Mouse (Mus musculus) embryonic facial prominence, embryonic 15.5 days (tissue): ENCODE measurements around the gene Tmem35b. TPM values are rescaled to one million over a fixed set of nuclear protein-coding genes. Genes with fewer than 3 reads are reported as not detected.

Experiments
- ATAC-seq: fragments of 200-750 bp; cut with Nextera tagmentation; 2 replicates; pipeline ENCODE4 v1.8.0; 2017; ENCODE audit warnings: low read depth, moderate TSS enrichment; ENCODE audit not compliant: insufficient number of reproducible peaks, low FRiP score, low TSS enrichment
- H3K27ac ChIP-seq: fragments of 300-500 bp; sonication (generic); replicated peaks from 2 replicates; pipeline ENCODE4 v1.5.1; 2015; ENCODE audit warnings: mild to moderate bottlenecking, inconsistent platforms
- H3K27me3 ChIP-seq: fragments of 300-500 bp; sonication (generic); 2 replicates; pipeline ENCODE4 v1.6.1; 2015; ENCODE audit warnings: inconsistent platforms
- H3K36me3 ChIP-seq: fragments of 300-500 bp; sonication (generic); 2 replicates; pipeline ENCODE4 v1.6.1; 2015; ENCODE audit warnings: mild to moderate bottlenecking, inconsistent platforms
- H3K4me1 ChIP-seq: fragments of 300-500 bp; sonication (generic); 2 replicates; pipeline ENCODE4 v1.6.1; 2015; ENCODE audit warnings: inconsistent platforms
- H3K4me2 ChIP-seq: fragments of 300-500 bp; sonication (generic); replicated peaks from 2 replicates; pipeline ENCODE4 v1.6.1; 2015; ENCODE audit warnings: mild to moderate bottlenecking, inconsistent platforms
- H3K4me3 ChIP-seq: fragments of 300-500 bp; sonication (generic); replicated peaks from 2 replicates; pipeline ENCODE4 v1.5.1; 2015; ENCODE audit warnings: mild to moderate bottlenecking, inconsistent platforms
- H3K9ac ChIP-seq: fragments of 300-500 bp; sonication (generic); 2 replicates; pipeline ENCODE4 v1.6.1; 2015; ENCODE audit warnings: inconsistent platforms
- H3K9me3 ChIP-seq: fragments of 300-500 bp; sonication (generic); replicated peaks from 2 replicates; pipeline ENCODE4 v1.6.1; 2016; ENCODE audit warnings: inconsistent platforms
- WGBS: fragments of 180-500 bp; shearing (Covaris S2); methylation state at CpG from one replicate; pipeline ENCODE4 v1.1.7; 2015; 5-methylcytosine and 5-hydroxymethylcytosine counted together
- polyA plus RNA-seq: library from polyadenylated mRNA; unstranded; fragments of >200 nt; fragmentation: Nextera tagmentation; extraction: Ambion mirVana; gene quantifications from 2 replicates; pipeline ENCODE4 v1.2.1, GENCODE M21; 2015

Tmem35b gene
- polyA plus RNA-seq, 1 experiment from 2014 or later: 18.1 TPM

DNA sequence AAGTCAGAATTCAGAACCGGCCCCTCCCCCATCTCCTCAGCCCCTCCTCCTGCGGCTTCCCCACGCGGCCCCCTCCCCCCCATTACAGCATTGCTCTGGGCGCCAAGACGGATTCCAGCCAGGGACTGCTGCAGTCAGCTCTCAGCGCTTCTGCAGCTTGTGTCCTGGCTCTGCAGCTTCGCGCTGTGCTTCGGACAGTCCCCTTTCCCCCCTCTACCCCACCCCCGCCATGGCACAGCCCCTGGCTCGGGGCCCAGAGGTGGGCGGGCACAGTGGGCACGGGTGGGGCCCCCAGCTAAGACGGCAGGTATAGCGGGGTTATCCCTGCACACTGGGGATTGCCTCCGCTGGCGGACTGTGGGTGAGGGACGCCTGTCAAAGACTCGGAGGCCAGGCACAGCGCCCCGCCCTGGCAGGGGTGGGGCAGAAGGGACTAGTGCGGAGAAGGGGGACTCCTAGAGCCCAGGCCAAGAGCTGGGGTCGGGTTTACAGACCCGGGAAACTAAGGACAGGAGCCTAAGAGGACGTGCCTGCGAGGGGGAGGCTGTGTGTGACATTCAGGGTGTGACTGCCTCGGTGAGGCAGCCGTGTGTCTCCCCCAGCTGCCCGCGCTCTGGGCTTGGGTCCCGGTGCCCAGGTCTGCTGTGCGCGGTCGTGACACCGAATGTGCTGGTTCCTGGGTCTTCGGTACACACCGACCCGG is 44.9 kb downstream of the Tmem35b start:
- Histone ChIP-seq H3K27me3 (peaks cover 70% of the 10 kb centered on the region), H3K4me2 (peak overlapping the region; percentile 97), H3K4me3 (peak overlapping the region; percentile 60), H3K4me1 (peaks cover 26% of the 10 kb centered on the region), H3K9me3 (no peaks in the 10 kb centered on the region), H3K36me3 (no peaks in the 10 kb centered on the region), H3K9ac (peak overlapping the region; percentile 15; the same call in 1 of the 2 replicates), H3K27ac (no peak overlapping the region)
- ATAC-seq: peak; percentile 62
- under 1% methylated on average over 39 of the region's 39 CpGs for WGBS

GRCm38 (mm10) chr4:127168914-127169345 is 45.4 kb downstream of the Tmem35b start, which contains the start of gene Dlgap3:
TSS of gene Dlgap3 (plus strand) at chr4:127169204.
- Histone ChIP-seq H3K36me3 (no peaks in the 10 kb centered on the region), H3K9ac (peak within 1 kb of the TSS; percentile 15), H3K4me2 (peak within 1 kb of the TSS; percentile 97), H3K9me3 (no peaks in the 10 kb centered on the region), H3K27me3 (peaks cover 66% of the 10 kb centered on the region), H3K4me1 (peaks cover 27% of the 10 kb centered on the region), H3K4me3 (peak within 1 kb of the TSS; percentile 60), H3K27ac (no peak within 1 kb of the TSS)
- peak; percentile 64 for ATAC-seq
- under 1% methylated on average over 45 of the region's 67 CpGs for WGBS

GRCm38 (mm10) chr4:127169346-127170221 is 46.1 kb downstream of the Tmem35b start:
- ATAC-seq: peak; percentile 15
- whole genome bisulfite sequencing: 2% methylated on average over 48 of the region's 51 CpGs
- Histone ChIP-seq H3K27me3 (peaks cover 64% of the 10 kb centered on the region), H3K4me3 (peak overlapping the region; percentile 60), H3K9ac (peak overlapping the region; percentile 15), H3K4me2 (peak overlapping the region; percentile 97), H3K4me1 (peaks cover 27% of the 10 kb centered on the region), H3K9me3 (no peaks in the 10 kb centered on the region), H3K36me3 (no peaks in the 10 kb centered on the region), H3K27ac (no peak overlapping the region)

GRCm38 (mm10) chr4:127170866-127171265 is 47.4 kb downstream of the Tmem35b start:
- Histone ChIP-seq H3K27me3 (peaks cover 64% of the 10 kb centered on the region), H3K27ac (no peak overlapping the region), H3K4me1 (peaks cover 27% of the 10 kb centered on the region)

DNA sequence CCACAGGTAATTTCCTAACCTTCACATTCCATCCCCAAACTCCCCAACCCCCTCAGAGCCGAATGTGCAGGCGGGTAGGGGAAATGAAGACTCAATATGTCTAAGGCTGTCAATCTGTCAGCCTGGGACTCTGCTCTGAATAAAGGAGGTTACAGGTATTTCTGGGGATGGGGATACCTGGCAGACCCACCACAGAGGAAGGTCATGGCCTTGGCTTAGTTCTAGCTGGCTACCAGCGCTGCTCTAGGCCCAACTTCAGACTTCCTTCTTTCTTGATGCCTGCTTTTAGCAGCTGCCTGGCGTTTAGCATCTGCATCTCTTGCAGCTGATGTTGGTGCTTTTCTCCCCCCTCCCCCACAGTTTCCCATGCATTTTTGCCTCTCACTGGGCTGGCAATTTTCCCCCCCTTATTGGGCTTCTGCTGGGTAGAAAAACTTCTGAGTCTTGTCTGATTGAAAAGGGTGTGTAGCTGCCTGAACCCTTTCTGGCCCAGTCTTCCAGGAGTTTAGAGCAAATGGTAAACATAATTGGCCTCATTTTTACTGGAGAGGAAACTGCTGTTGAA is 47.9 kb downstream of the Tmem35b start:
- H3K27ac ChIP-seq: no peak overlapping the region
- no peak for ATAC-seq
- H3K4me3 ChIP-seq: no peak overlapping the region
- peaks cover 27% of the 10 kb centered on the region for H3K4me1 ChIP-seq
- H3K4me2 ChIP-seq: no peak overlapping the region
- H3K9ac ChIP-seq: no peak overlapping the region
- H3K27me3 ChIP-seq: peaks cover 64% of the 10 kb centered on the region
- WGBS: 35% methylated on average over 4 of the region's 4 CpGs
- H3K9me3 ChIP-seq: no peaks in the 10 kb centered on the region
- H3K36me3 ChIP-seq: no peaks in the 10 kb centered on the region

More at GRCm38 (mm10) chr4:127170866-127171265, 47.4 kb downstream of the Tmem35b start:
- Histone ChIP-seq H3K9ac (no peak overlapping the region), H3K4me2 (no peak overlapping the region), H3K9me3 (no peaks in the 10 kb centered on the region), H3K36me3 (no peaks in the 10 kb centered on the region), H3K4me3 (no peak overlapping the region)
- ATAC-seq: no peak
- WGBS: 41% methylated on average over 5 of the region's 5 CpGs

DNA sequence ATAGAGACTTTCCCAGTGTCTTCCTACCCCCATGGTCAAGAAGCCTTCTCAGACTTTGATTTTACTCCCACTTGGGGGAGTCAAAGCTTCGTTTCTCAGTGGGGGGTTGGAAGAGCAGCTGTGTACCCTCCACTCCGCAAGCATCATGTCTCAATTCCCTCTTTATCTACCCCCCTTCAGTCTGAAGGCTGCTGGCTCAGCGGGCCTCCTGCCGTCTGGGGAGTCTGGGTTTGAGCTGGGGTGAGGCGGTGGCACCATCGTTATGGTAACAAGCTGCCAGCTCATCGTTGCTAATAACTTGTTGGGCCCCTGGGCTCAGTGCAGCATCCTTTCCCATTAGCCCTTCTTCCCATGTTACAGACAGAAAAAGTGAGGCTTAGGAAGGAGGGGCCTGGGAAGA is 48.6 kb downstream of the Tmem35b start:
- no peak for ATAC-seq
- Histone ChIP-seq H3K36me3 (no peaks in the 10 kb centered on the region), H3K27me3 (peaks cover 59% of the 10 kb centered on the region), H3K9me3 (no peaks in the 10 kb centered on the region), H3K27ac (no peak overlapping the region), H3K9ac (no peak overlapping the region), H3K4me2 (no peak overlapping the region), H3K4me3 (no peak overlapping the region), H3K4me1 (peaks cover 27% of the 10 kb centered on the region)
- 19% methylated on average over 7 of the region's 7 CpGs for whole genome bisulfite sequencing

GRCm38 (mm10) chr4:127172614-127173013 is 49.1 kb downstream of the Tmem35b start:
- ATAC-seq: no peak
- no peaks in the 10 kb centered on the region for H3K9me3 ChIP-seq
- peaks cover 26% of the 10 kb centered on the region for H3K4me1 ChIP-seq
- H3K27ac ChIP-seq: no peak overlapping the region
- peaks cover 54% of the 10 kb centered on the region for H3K27me3 ChIP-seq
- WGBS: 71% methylated on average over 4 of the region's 4 CpGs
- H3K4me2 ChIP-seq: no peak overlapping the region
- no peaks in the 10 kb centered on the region for H3K36me3 ChIP-seq
- H3K9ac ChIP-seq: no peak overlapping the region
- H3K4me3 ChIP-seq: no peak overlapping the region

- no peaks in the 10 kb centered on the region for H3K9me3 ChIP-seq
- H3K4me1 ChIP-seq: peaks cover 18% of the 10 kb centered on the region
- no peak overlapping the region for H3K4me3 ChIP-seq
- peaks cover 46% of the 10 kb centered on the region for H3K27me3 ChIP-seq
- no peaks in the 10 kb centered on the region for H3K36me3 ChIP-seq
- no peak overlapping the region for H3K9ac ChIP-seq
- H3K4me2 ChIP-seq: no peak overlapping the region
- 2% methylated on average over 8 of the region's 8 CpGs for WGBS
- H3K27ac ChIP-seq: no peak overlapping the region
- ATAC-seq: no peak
These were observed 50.0 kb downstream of the Tmem35b start for GRCm38 (mm10) chr4:127173461-127173860.

DNA sequence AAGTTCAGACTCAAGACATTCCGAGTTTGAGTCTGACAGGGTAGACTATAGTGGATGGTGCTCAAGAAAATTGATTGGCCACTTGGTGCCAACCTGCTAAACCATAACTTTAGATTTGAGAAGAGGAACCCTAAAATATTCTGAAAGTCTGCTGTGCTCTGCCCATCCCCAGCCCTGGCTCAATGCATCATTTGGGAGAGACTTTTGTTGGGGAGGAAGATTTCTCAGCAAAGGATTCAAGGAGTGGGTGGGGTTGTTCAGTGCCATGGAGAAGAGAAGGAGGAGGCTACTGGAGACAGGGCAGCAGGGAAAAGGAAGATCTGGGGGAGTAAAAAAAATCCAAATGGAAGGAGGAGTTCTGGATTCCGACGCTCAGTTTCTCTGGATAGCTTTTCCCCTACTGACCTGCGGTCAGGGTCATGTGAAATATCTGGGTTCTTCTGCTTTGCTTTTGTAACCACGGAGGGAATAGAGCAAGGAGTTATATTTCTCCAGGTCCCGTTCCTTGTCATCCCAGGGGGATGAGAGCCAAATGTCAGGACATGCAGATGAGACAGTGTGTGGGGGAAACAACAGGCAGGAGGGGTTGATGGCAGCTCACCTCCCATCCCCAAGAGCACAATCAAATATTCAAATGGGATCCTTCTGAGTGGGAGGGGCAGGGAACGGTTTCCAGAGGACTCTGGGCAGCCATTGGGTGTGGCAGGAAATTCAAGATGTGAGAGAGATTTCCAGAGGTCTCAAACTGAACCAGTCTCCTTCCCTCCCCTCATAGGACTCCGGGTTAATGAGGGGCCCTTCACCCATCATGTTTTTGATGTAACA is 50.8 kb downstream of the Tmem35b start:
- WGBS: 58% methylated on average over 8 of the region's 8 CpGs
- Histone ChIP-seq H3K9me3 (no peaks in the 10 kb centered on the region), H3K9ac (no peak overlapping the region), H3K4me2 (no peak overlapping the region), H3K27me3 (peaks cover 46% of the 10 kb centered on the region), H3K27ac (no peak overlapping the region), H3K4me3 (no peak overlapping the region), H3K36me3 (no peaks in the 10 kb centered on the region), H3K4me1 (peaks cover 10% of the 10 kb centered on the region)
- no peak for ATAC-seq

DNA sequence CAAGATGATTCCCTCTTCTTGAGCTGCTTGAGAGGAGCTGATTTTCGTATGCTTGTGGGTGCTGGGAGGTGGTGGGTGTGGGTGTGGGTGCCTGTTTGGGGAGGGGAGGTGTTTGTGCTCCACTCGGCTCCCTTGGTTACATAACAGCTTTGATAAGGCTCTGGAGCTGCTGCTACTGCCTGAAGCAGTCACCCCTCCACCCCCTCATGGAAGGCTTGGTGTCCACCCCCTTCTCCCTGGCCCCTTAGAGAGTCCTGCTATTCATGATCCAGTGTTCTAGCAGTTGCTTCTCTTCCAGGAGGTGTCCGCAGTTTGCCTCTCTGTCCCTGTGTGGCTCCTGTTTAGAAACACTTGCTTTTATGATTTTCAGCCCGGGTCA is 51.4 kb downstream of the Tmem35b start:
- Histone ChIP-seq H3K4me2 (no peak overlapping the region), H3K27me3 (peaks cover 46% of the 10 kb centered on the region), H3K4me1 (0 out of 2 replicates have a peak, but pooled peaks cover 4% of the 10 kb centered on the region), H3K9me3 (no peaks in the 10 kb centered on the region), H3K27ac (no peak overlapping the region), H3K4me3 (no peak overlapping the region), H3K9ac (no peak overlapping the region), H3K36me3 (no peaks in the 10 kb centered on the region)
- 62% methylated on average over 4 of the region's 4 CpGs for WGBS
- ATAC-seq: no peak
